Mouse (Mus musculus): ENCODE results near the gene Gm6583.

Gm6583 gene

GRCm38 (mm10) chr5:112367929-112368328 lies 12.1 kb upstream of the Gm6583 start:
- no peak for DNase-seq (ENCODE audit: low spot score)

GRCm38 (mm10) chr5:112367338-112367737 lies 11.5 kb upstream of the Gm6583 start:
- no peak for DNase-seq (ENCODE audit: low spot score)

- DNase-seq (ENCODE audit: low spot score) = no peak
These were observed 11.0 kb upstream of the Gm6583 start for GRCm38 (mm10) chr5:112366879-112367278.

- no peak for DNase-seq (ENCODE audit: low spot score)
These were observed 8.5 kb upstream of the Gm6583 start for GRCm38 (mm10) chr5:112364184-112364797.

- no peak for DNase-seq (ENCODE audit: low spot score)
These were observed 4.2 kb upstream of the Gm6583 start for GRCm38 (mm10) chr5:112360077-112360476.

GRCm38 (mm10) chr5:112359520-112359919 lies 3.7 kb upstream of the Gm6583 start:
- no peak for DNase-seq (ENCODE audit: low spot score)

- no peak for DNase-seq (ENCODE audit: low spot score)
These were observed 489 bp upstream of the Gm6583 start for GRCm38 (mm10) chr5:112356322-112356721.

- no peak for DNase-seq (ENCODE audit: low spot score)
These were observed 340 bp downstream of the Gm6583 start for GRCm38 (mm10) chr5:112355493-112355892.

DNA sequence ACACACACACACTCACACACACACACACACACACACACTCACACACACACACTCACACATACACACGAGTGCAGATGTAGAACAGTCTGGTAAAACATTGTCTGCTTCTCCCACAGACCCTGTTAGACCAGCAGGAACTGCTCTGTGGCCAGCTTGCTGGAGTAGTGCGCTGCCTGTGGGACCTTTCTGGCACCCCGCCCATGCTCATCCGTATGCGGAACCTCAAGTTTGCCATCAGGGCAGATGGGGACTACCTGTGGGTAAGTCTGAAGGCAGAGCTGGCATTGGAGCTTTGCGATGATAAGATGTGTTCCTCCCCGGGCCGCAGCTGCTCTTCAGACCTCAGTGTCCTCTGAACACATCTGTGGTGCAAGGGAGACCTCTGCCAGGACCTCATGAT lies 6.7 kb downstream of the Gm6583 start:
- DNase-seq (ENCODE audit: low spot score) = no peak

DNA sequence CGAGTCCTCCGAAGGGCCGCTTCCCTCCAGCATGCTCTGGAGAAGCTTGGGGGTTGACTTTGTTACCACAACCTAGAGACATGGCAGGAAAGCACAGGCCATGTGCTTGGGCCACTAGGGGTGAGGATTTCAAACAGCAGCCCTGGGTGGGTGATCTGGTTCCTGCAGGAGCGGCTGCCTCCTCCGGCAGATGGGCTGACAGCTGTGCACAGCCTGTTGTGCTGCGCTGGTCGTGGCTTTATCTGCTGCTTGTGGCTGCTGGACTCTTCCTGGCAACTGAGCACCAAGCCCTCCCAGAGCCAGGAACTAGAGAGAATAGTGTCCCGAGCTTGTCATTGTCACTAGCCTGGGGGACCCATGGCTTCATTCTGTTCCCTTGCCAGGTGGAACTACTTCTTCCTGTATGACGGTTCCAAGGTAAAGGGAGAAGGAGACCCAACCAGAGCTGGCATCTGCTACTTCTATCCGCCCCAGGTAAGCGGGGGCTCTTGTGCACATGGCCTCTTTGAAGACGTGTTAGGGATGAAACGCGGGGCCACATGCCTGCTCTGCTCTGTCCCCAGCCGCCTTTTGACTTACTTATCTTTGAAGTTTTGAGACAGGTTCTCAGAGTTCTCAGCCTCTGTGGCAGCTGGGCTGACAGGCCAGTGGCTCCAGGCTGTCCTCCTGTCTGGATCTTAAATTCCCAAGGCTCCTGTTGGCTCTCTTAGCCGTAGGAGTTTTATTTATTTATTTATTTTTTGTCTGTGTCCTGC lies 9.4 kb downstream of the Gm6583 start:
- DNase-seq (ENCODE audit: low spot score) = no peak

GRCm38 (mm10) chr5:112344092-112344960 lies 11.5 kb downstream of the Gm6583 start:
- DNase-seq (ENCODE audit: low spot score) = no peak

DNA sequence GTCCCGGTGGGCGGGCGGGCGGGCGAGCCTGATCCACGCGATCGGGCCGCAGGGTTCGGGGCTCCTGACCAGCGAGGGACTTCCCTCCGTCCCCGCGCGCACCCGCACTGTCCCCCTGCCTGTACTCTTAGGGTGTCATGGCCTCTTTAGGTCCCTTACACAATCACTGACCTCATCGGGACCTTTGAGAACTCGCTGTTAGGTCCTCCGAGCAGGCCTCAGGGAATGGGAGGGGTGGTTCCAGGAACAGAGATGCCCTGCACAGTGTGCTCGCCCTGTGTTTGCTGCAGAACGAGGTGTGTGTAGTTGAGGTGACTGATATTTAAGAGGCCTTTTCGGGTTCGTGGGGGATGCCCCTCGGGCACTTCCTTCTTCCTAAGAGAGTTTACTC lies 12.6 kb downstream of the Gm6583 start:
- no peak for DNase-seq (ENCODE audit: low spot score)

- peak; percentile 66 for DNase-seq (ENCODE audit: low spot score)
These were observed 13.2 kb downstream of the Gm6583 start, which contains the start of the genes Srrd and Hps4 for GRCm38 (mm10) chr5:112342463-112343204. Gene Srrd (minus strand): TSS chr5:112343040. Gene Hps4 (plus strand): TSS chr5:112343083.

DNA sequence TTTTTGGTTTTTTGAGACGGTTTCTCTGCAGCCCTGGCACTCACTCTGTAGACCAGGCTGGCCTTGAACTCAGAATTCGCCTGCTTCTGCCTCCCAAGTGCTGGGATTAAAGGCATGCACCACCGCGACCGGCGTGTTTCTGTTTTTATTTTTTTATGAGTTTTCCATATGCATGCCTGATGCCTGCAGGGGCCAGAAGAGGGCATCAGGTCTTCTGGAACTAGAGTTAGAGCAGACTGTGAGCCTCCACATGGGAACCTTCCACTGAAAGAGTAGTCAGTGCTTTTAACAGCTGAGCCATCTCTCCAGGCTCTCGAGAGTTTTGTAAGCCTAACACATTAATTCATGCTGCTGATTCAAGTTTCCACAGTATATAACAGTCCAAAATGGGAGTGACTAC lies 16.6 kb downstream of the Gm6583 start:
- DNase-seq (ENCODE audit: low spot score) = no peak

DNA sequence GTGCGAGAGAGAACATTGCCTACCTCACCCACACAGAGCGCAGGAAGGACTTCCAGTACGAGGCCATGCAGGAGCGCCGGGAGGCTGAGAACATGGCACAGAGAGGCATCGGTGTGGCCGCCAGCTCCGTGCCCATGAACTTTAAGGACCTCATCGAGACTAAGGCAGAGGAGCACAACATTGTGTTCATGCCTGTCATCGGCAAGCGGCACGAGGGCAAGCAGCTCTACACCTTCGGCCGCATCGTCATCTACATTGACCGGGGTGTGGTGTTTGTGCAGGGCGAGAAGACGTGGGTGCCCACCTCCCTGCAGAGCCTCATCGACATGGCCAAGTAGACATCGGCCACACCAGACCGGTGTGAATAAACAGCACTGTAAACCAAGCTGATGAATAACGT lies 18.8 kb downstream of the Gm6583 start:
- no peak for DNase-seq (ENCODE audit: low spot score)

DNA sequence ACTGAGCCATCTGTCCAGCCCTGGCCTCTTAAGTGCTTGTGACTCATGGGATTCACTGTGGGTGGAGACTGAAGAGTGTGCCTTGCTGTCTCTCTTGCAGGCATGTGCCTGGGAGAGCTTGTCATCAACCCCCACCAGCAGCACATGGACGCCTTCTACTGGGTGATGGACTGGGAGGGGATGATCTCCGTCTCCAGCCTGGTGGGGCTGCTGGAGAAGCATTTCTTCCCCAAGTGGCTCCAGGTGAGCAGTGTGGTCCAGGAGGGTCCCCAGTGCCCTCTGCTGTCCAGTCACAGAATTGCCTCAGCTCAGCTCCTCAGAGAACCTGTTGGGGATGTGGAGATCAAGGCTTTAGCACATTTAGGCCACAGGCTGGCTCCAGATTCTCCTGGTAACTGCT lies 20.4 kb downstream of the Gm6583 start:
- DNase-seq (ENCODE audit: low spot score) = no peak

GRCm38 (mm10) chr5:112329805-112330564 lies 25.8 kb downstream of the Gm6583 start:
- no peak for DNase-seq (ENCODE audit: low spot score)

DNA sequence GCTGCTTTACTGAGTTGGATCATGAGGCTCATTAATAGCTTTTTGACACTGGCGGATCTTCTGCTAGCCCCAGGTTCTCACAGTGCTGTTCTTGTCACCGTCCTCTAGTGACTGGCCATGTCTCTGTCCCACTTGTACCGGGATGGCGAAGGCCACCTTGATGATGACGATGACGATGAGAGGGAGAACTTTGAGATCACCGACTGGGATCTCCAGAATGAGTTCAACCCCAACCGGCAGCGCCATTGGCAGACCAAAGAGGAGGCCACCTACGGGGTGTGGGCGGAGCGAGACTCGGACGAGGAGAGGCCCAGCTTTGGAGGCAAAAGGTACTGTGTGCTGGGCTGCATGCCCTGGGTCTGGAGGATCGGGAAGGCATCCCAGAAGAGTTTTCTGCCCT lies 28.0 kb downstream of the Gm6583 start:
- no peak for DNase-seq (ENCODE audit: low spot score)

- no peak for DNase-seq (ENCODE audit: low spot score)
These were observed 29.3 kb downstream of the Gm6583 start for GRCm38 (mm10) chr5:112326446-112327009.

GRCm38 (mm10) chr5:112325546-112326445 lies 30.0 kb downstream of the Gm6583 start, which contains the start of gene Tfip11:
Gene Tfip11 (plus strand): TSS chr5:112326358.
- peak; percentile 91 for DNase-seq (ENCODE audit: low spot score)

Measured in urinary bladder, postnatal 10 days (tissue).